Mouse (Mus musculus) kidney, postnatal 0 days (tissue): ENCODE data around the gene Rbmx. TPM values are rescaled to one million over a fixed set of nuclear protein-coding genes. Genes with fewer than 3 reads are reported as not detected.

ENCODE experiments used
- ATAC-seq: fragments of 200-750 bp; cut with Nextera tagmentation; replicated peaks from 2 replicates; pipeline ENCODE4 v1.8.0; 2017; ENCODE audit warnings: low read depth, moderate number of reproducible peaks, moderate TSS enrichment, moderate library complexity; ENCODE audit not compliant: low FRiP score
- DNase-seq: peaks from one replicate; pipeline ENCODE4 v3.0.0-alpha.2; 2016; ENCODE audit warnings: low spot score
- H3K27ac ChIP-seq: fragments of 300-500 bp; sonication (generic); 2 replicates; pipeline ENCODE4 v1.5.1; 2014; ENCODE audit warnings: mild to moderate bottlenecking
- H3K27me3 ChIP-seq: fragments of 300-500 bp; sonication (generic); 2 replicates; pipeline ENCODE4 v1.6.1; 2014; ENCODE audit warnings: low read length, mixed read lengths; ENCODE audit not compliant: insufficient read depth
- H3K36me3 ChIP-seq: fragments of 300-500 bp; sonication (generic); 2 replicates; pipeline ENCODE4 v1.6.1; 2014; ENCODE audit warnings: low read length, mixed read lengths; ENCODE audit not compliant: insufficient read depth
- H3K4me1 ChIP-seq: fragments of 300-500 bp; sonication (generic); replicated peaks from 2 replicates; pipeline ENCODE4 v1.6.1; 2014; ENCODE audit warnings: antibody characterized with exemption, low read length, mixed read lengths; ENCODE audit not compliant: insufficient read depth
- H3K4me2 ChIP-seq: fragments of 300-500 bp; sonication (generic); 2 replicates; pipeline ENCODE4 v1.6.1; 2014; ENCODE audit warnings: mild to moderate bottlenecking, low read length, moderate library complexity, mixed read lengths
- H3K4me3 ChIP-seq: fragments of 300-500 bp; sonication (generic); replicated peaks from 2 replicates; pipeline ENCODE4 v1.5.1; 2014; ENCODE audit warnings: low read depth, low read length
- H3K9ac ChIP-seq: fragments of 300-500 bp; sonication (generic); 2 replicates; pipeline ENCODE4 v1.6.1; 2014; ENCODE audit warnings: low read depth, low read length
- H3K9me3 ChIP-seq: fragments of 300-500 bp; sonication (generic); replicated peaks from 2 replicates; pipeline ENCODE4 v1.6.1; 2016; ENCODE audit warnings: low read length, inconsistent platforms, mixed read lengths
- CTCF ChIP-seq: IDR thresholded peaks from 2 replicates; pipeline ENCODE4 v1.5.1; 2016; ENCODE audit warnings: antibody characterized with exemption, low read depth, mild to moderate bottlenecking, moderate library complexity
- WGBS: fragments of 180-500 bp; shearing (Covaris S2); extraction: QIAGEN DNeasy Blood & Tissue Kit; methylation state at CpG from one replicate; pipeline ENCODE4 v1.1.7; 2014; 5-methylcytosine and 5-hydroxymethylcytosine counted together
- polyA plus RNA-seq: library from polyadenylated mRNA; unstranded; fragments of >200 nt; fragmentation: Nextera tagmentation; extraction: Ambion mirVana; gene quantifications from 2 replicates; pipeline ENCODE4 v1.2.1, GENCODE M21; 2015

Gene Rbmx
- polyA plus RNA-seq: 102 and 107 TPM in 2 replicates

- H3K9me3 ChIP-seq: no peaks in the 10 kb centered on the region
- H3K4me3 ChIP-seq: peak within 1 kb of the TSS; percentile 53
- 23% methylated on average over 50 of the region's 50 CpGs for WGBS
- no peaks in the 10 kb centered on the region for H3K4me1 ChIP-seq
- H3K9ac ChIP-seq: peak within 1 kb of the TSS; percentile 70
- no peak for TF ChIP-seq CTCF
- ATAC-seq (peak; percentile 97), DNase-seq (peak; percentile 96)
- H3K27me3 ChIP-seq: no peaks in the 10 kb centered on the region
- H3K27ac ChIP-seq: peak within 1 kb of the TSS; percentile 92
- no peaks in the 10 kb centered on the region for H3K36me3 ChIP-seq
- peak within 1 kb of the TSS; percentile 50 for H3K4me2 ChIP-seq
These were observed at the start of gene Rbmx for GRCm38 (mm10) chrX:57392367-57393246. Gene Rbmx, minus strand, starts transcription at chrX:57393036.

- DNase-seq (no peak), ATAC-seq (no peak)
- H3K27me3 ChIP-seq: no peaks in the 10 kb centered on the region
- H3K4me2 ChIP-seq: no peak overlapping the region
- H3K4me1 ChIP-seq: no peaks in the 10 kb centered on the region
- no peak overlapping the region for H3K9ac ChIP-seq
- TF ChIP-seq CTCF: no peak
- 90% methylated on average over 2 of the region's 2 CpGs for WGBS
- no peaks in the 10 kb centered on the region for H3K36me3 ChIP-seq
- no peaks in the 10 kb centered on the region for H3K9me3 ChIP-seq
- H3K4me3 ChIP-seq: no peak overlapping the region
- H3K27ac ChIP-seq: no peak overlapping the region
These were observed 41.1 kb upstream of the Rbmx start for GRCm38 (mm10) chrX:57433897-57434296.

GRCm38 (mm10) chrX:57431610-57432009 lies 38.8 kb upstream of the Rbmx start:
- Histone ChIP-seq H3K27me3 (no peaks in the 10 kb centered on the region), H3K36me3 (no peaks in the 10 kb centered on the region), H3K9me3 (no peaks in the 10 kb centered on the region), H3K9ac (no peak overlapping the region), H3K27ac (no peak overlapping the region), H3K4me2 (no peak overlapping the region), H3K4me1 (no peaks in the 10 kb centered on the region), H3K4me3 (no peak overlapping the region)
- WGBS: 8% methylated on average over 2 of the region's 2 CpGs
- peak; percentile 60 for TF ChIP-seq CTCF
- no peak for ATAC-seq
- DNase-seq: peak; percentile 27

- DNase-seq (no peak), ATAC-seq (no peak)
- Histone ChIP-seq H3K4me3 (no peak within 1 kb of the TSS), H3K36me3 (no peaks in the 10 kb centered on the region), H3K9me3 (no peaks in the 10 kb centered on the region), H3K4me1 (no peaks in the 10 kb centered on the region), H3K27me3 (no peaks in the 10 kb centered on the region), H3K4me2 (no peak within 1 kb of the TSS), H3K27ac (no peak within 1 kb of the TSS), H3K9ac (no peak within 1 kb of the TSS)
- WGBS: 89% methylated on average over 12 of the region's 12 CpGs
- TF ChIP-seq CTCF: no peak
These were observed 15.9 kb upstream of the Rbmx start, which contains the start of gene Gm364 for GRCm38 (mm10) chrX:57408769-57409168. Gene Gm364, plus strand, starts transcription at chrX:57409154.

GRCm38 (mm10) chrX:57403651-57404050 lies 10.8 kb upstream of the Rbmx start:
- DNase-seq (peak; percentile 5), ATAC-seq (no peak)
- no peaks in the 10 kb centered on the region for H3K36me3 ChIP-seq
- no peak overlapping the region for H3K4me2 ChIP-seq
- no peaks in the 10 kb centered on the region for H3K9me3 ChIP-seq
- no peak overlapping the region for H3K4me3 ChIP-seq
- H3K27ac ChIP-seq: no peak overlapping the region
- H3K9ac ChIP-seq: no peak overlapping the region
- peak; percentile 55; the same call in 1 of the 2 replicates for TF ChIP-seq CTCF
- H3K27me3 ChIP-seq: no peaks in the 10 kb centered on the region
- H3K4me1 ChIP-seq: no peaks in the 10 kb centered on the region

GRCm38 (mm10) chrX:57401388-57401787 lies 8.6 kb upstream of the Rbmx start:
- Histone ChIP-seq H3K27ac (no peak overlapping the region), H3K4me1 (no peaks in the 10 kb centered on the region)

More at GRCm38 (mm10) chrX:57401388-57401787, 8.6 kb upstream of the Rbmx start:
- ATAC-seq: no peak
- Histone ChIP-seq H3K27me3 (no peaks in the 10 kb centered on the region), H3K9me3 (no peaks in the 10 kb centered on the region), H3K4me3 (no peak overlapping the region), H3K36me3 (no peaks in the 10 kb centered on the region), H3K4me2 (no peak overlapping the region), H3K9ac (no peak overlapping the region)
- no peak for DNase-seq
- no peak for TF ChIP-seq CTCF
- 88% methylated on average over 1 of the region's 1 CpGs for WGBS
